In the genomic region with DNA sequence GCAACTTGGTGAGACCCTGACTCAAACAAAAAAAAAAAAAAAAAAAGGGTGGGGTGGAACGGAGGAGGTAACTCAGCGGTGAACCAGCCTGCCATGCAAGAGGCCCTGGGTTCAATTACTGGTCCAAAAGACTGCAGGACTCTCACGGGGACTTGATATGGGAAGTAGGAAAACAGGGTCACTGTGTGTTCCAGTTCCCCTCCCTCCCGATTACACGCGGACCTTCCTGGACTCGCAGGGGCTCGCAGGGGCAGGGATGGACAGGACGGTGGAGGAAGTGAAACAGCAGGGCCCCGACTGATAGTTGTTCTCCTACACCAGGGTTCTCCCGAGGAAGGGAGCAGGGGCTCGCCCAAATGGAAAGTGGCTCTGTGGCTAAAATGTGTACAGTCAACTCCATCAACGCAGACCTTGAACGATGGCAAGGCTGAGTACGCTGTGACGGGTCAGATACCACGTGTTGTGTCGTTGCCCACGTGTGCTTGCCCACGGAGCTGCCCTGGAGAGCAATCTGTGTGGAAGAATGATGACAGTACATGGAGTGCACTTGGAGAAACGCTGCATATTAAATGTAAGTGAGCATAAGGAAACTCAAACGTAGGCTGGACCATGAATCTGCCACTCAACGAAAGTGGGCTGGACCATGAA, we compare ENCODE assay signal across 19 mouse cellular contexts. TPM values are rescaled to one million over a fixed set of nuclear protein-coding genes. Genes with fewer than 3 reads are reported as not detected.
DNase-seq lines count a peak whose midpoint lies in the region; ATAC-seq lines count a peak whose summit lies in the region.
"Had no signal": no experiment of that assay in that cellular context is flagged by ENCODE, and none has a peak within 500 bp of the region (broad histone marks: within the 10 kb centered on the region; RNA-seq: fewer than 3 reads in every experiment).

No protein-coding gene starts in this region.

- H3K4me2 ChIP-seq in liver, embryonic 15.5 days, result peak overlapping the region; percentile 11; the same call in 1 of the 2 replicates
- H3K4me2 ChIP-seq in liver, embryonic 11.5 days, result no peak overlapping the region
- H3K4me2 ChIP-seq in neural tube, embryonic 15.5 days, result no peak overlapping the region
- H3K4me2 ChIP-seq: heart, embryonic 13.5 days; limb, embryonic 15.5 days; neural tube, embryonic 12.5 days had no signal

- peaks cover 27% of the 10 kb centered on the region; the same call in 1 of the 2 replicates for H3K4me1 ChIP-seq in liver, embryonic 15.5 days (replicated peaks)
- no peaks in the 10 kb centered on the region for H3K4me1 ChIP-seq in liver, embryonic 11.5 days (replicated peaks; ENCODE audit: control insufficient read depth, insufficient read depth, low read length)
- H3K4me1 ChIP-seq in neural tube, embryonic 15.5 days, result no peaks in the 10 kb centered on the region
- H3K4me1 ChIP-seq: neural tube, embryonic 12.5 days had no signal

- no peak overlapping the region for H3K4me3 ChIP-seq in liver, embryonic 15.5 days (replicated peaks)
- H3K4me3 ChIP-seq in liver, embryonic 11.5 days (ENCODE audit: low read depth, low read length), result no peak overlapping the region
- H3K4me3 ChIP-seq in macrophage (ENCODE audit: inconsistent target), result no peak overlapping the region
- no peak overlapping the region for H3K4me3 ChIP-seq in neural tube, embryonic 15.5 days (replicated peaks)
- H3K4me3 ChIP-seq: forebrain, embryonic 10.5 days; heart, embryonic 13.5 days; limb, embryonic 15.5 days; neural tube, embryonic 12.5 days had no signal

- ATAC-seq in liver, embryonic 15.5 days (ENCODE audit: insufficient read depth), result no peak
- no peak for ATAC-seq in liver, embryonic 11.5 days (replicated peaks; ENCODE audit: low FRiP score)
- no peak for ATAC-seq in neural tube, embryonic 15.5 days (ENCODE audit: low FRiP score)
- ATAC-seq: hindbrain, embryonic 16.5 days had no signal

- H3K27me3 ChIP-seq in liver, embryonic 15.5 days, result peaks cover 48% of the 10 kb centered on the region
- H3K27me3 ChIP-seq in liver, embryonic 11.5 days (replicated peaks; ENCODE audit: control insufficient read depth, insufficient read depth, low read length), result no peaks in the 10 kb centered on the region
- no peaks in the 10 kb centered on the region for H3K27me3 ChIP-seq in neural tube, embryonic 15.5 days (replicated peaks)
- H3K27me3 ChIP-seq: heart, embryonic 13.5 days; limb, embryonic 15.5 days; neural tube, embryonic 12.5 days had no signal

- H3K79me2 ChIP-seq in macrophage (ENCODE audit: inconsistent target), result no peaks in the 10 kb centered on the region

- H3K9me3 ChIP-seq in liver, embryonic 15.5 days (replicated peaks), result no peaks in the 10 kb centered on the region
- no peaks in the 10 kb centered on the region for H3K9me3 ChIP-seq in liver, embryonic 11.5 days (ENCODE audit: control insufficient read depth, low read length)
- no peaks in the 10 kb centered on the region for H3K9me3 ChIP-seq in neural tube, embryonic 15.5 days (replicated peaks)
- H3K9me3 ChIP-seq: forebrain, embryonic 10.5 days; heart, embryonic 13.5 days; limb, embryonic 15.5 days; neural tube, embryonic 12.5 days had no signal

- 65% methylated on average over 23 of the region's 23 CpGs for WGBS in liver, embryonic 15.5 days (ENCODE audit: insufficient replicate concordance)
- 74% methylated on average over 23 of the region's 23 CpGs for WGBS in liver, embryonic 11.5 days
- 51% methylated on average over 21 of the region's 23 CpGs for WGBS in macrophage (ENCODE audit: missing documents)
- 84% methylated on average over 23 of the region's 23 CpGs for WGBS in neural tube, embryonic 15.5 days

- H3K27ac ChIP-seq in liver, embryonic 15.5 days (replicated peaks), result no peak overlapping the region
- H3K27ac ChIP-seq in liver, embryonic 11.5 days (ENCODE audit: low read depth, low read length), result no peak overlapping the region
- H3K27ac ChIP-seq in macrophage, result 0 out of 2 replicates have a peak overlapping the region, but pooled peaks have one; percentile 1
- H3K27ac ChIP-seq in neural tube, embryonic 15.5 days (replicated peaks), result no peak overlapping the region
- H3K27ac ChIP-seq: forebrain, embryonic 10.5 days; heart, embryonic 13.5 days; kidney, postnatal 0 days; limb, embryonic 15.5 days; neural tube, embryonic 12.5 days had no signal

- no peak for DNase-seq in liver, embryonic 11.5 days (ENCODE audit: low spot score)
- DNase-seq in MN1 (ENCODE audit: low spot score), result peak; percentile 66
- no peak for DNase-seq in spleen, postnatal 10 days (ENCODE audit: low spot score in 2 of 2)
- no peak for DNase-seq in testis, postnatal 10 days (ENCODE audit: low spot score)
- DNase-seq: adrenal gland, postnatal 25 days; cerebellum, adult 2 months; cerebellum, postnatal 36 days; heart, postnatal 36 days; kidney, adult 18-20 months; thymus, postnatal 4 days had no signal

- no peak overlapping the region for H3K9ac ChIP-seq in liver, embryonic 15.5 days
- H3K9ac ChIP-seq in liver, embryonic 11.5 days (ENCODE audit: low read depth, low read length), result no peak overlapping the region
- H3K9ac ChIP-seq in neural tube, embryonic 15.5 days (replicated peaks), result no peak overlapping the region
- H3K9ac ChIP-seq: heart, embryonic 13.5 days; limb, embryonic 15.5 days; neural tube, embryonic 12.5 days had no signal

- H3K36me3 ChIP-seq in liver, embryonic 15.5 days (replicated peaks), result no peaks in the 10 kb centered on the region
- no peaks in the 10 kb centered on the region for H3K36me3 ChIP-seq in liver, embryonic 11.5 days (ENCODE audit: control insufficient read depth, insufficient read depth, low read length)
- H3K36me3 ChIP-seq in macrophage (ENCODE audit: inconsistent target), result no peaks in the 10 kb centered on the region
- no peaks in the 10 kb centered on the region for H3K36me3 ChIP-seq in neural tube, embryonic 15.5 days
- H3K36me3 ChIP-seq: forebrain, embryonic 10.5 days; heart, embryonic 13.5 days; limb, embryonic 15.5 days; neural tube, embryonic 12.5 days had no signal

RNA-seq across cellular contexts. Expression of a gene that starts 36.4 kb away (rescaled TPM):
- polyA plus RNA-seq in liver, embryonic 15.5 days (2015; fragmentation: Nextera tagmentation; extraction: Ambion mirVana), result 34.8 and 38.3 TPM in 2 replicates
- polyA plus RNA-seq in liver, embryonic 11.5 days (2014; fragmentation: Nextera tagmentation; extraction: Ambion mirVana), result 34.3 and 42.6 TPM in 2 replicates
- total RNA-seq in macrophage (2018; cell fraction: chromatin; rRNA removed), result 10 to 100 TPM in 11 of 26 experiments, 1 to 10 TPM in 14, under 1 TPM in 1; 0.43 to 61.1 (median 7.0) TPM
- 10 to 100 TPM in 13 of 26 experiments, 1 to 10 TPM in 13; 3.5 to 24.3 (median 11.7) TPM for total RNA-seq in macrophage (2018; cell fraction: cytosol; rRNA removed)
- 10 to 100 TPM in 9 of 26 experiments, 1 to 10 TPM in 17; 1.1 to 20.5 (median 5.1) TPM for total RNA-seq in macrophage (2018; cell fraction: nucleus; rRNA removed)
- polyA plus RNA-seq in macrophage (2018), result 16.2 to 18.7 TPM (median 18.3 TPM) in 3 replicates
- polyA plus RNA-seq in neural tube, embryonic 15.5 days (2015; fragmentation: Nextera tagmentation; extraction: Ambion mirVana), result 40.0 and 40.8 TPM in 2 replicates
